Mouse (Mus musculus) midbrain, embryonic 13.5 days (tissue): Measurements from ENCODE around the gene Ttc23. TPM values are rescaled to one million over a fixed set of nuclear protein-coding genes. Genes with fewer than 3 reads are reported as not detected.
A peak's percentile ranks its signal among the peaks of the same experiment; 100 is the strongest.

Experiments used
- ATAC-seq: fragments of 200-750 bp; cut with Nextera tagmentation; 2 replicates; pipeline ENCODE4 v1.8.0; 2017; ENCODE audit warnings: mild to moderate bottlenecking, moderate TSS enrichment, moderate library complexity
- H3K27ac ChIP-seq: fragments of 300-500 bp; sonication (generic); 2 replicates; pipeline ENCODE4 v1.5.1; 2015; ENCODE audit warnings: inconsistent platforms, mild to moderate bottlenecking, moderate library complexity
- H3K27me3 ChIP-seq: fragments of 300-500 bp; sonication (generic); 2 replicates; pipeline ENCODE4 v1.6.1; 2015; ENCODE audit warnings: mild to moderate bottlenecking, inconsistent platforms
- H3K36me3 ChIP-seq: fragments of 300-500 bp; sonication (generic); 2 replicates; pipeline ENCODE4 v1.6.1; 2015; ENCODE audit warnings: mild to moderate bottlenecking, inconsistent platforms
- H3K4me1 ChIP-seq: fragments of 300-500 bp; sonication (generic); replicated peaks from 2 replicates; pipeline ENCODE4 v1.6.1; 2015; ENCODE audit warnings: inconsistent platforms
- H3K4me2 ChIP-seq: fragments of 300-500 bp; sonication (generic); replicated peaks from 2 replicates; pipeline ENCODE4 v1.6.1; 2015; ENCODE audit warnings: moderate library complexity, mild to moderate bottlenecking, inconsistent platforms
- H3K4me3 ChIP-seq: fragments of 300-500 bp; sonication (generic); replicated peaks from 2 replicates; pipeline ENCODE4 v1.5.1; 2015; ENCODE audit warnings: mild to moderate bottlenecking, inconsistent platforms
- H3K9ac ChIP-seq: fragments of 300-500 bp; sonication (generic); replicated peaks from 2 replicates; pipeline ENCODE4 v1.6.1; 2015; ENCODE audit warnings: mild to moderate bottlenecking, inconsistent platforms
- H3K9me3 ChIP-seq: fragments of 300-500 bp; sonication (generic); 2 replicates; pipeline ENCODE4 v1.6.1; 2016; ENCODE audit warnings: mild to moderate bottlenecking, inconsistent platforms
- WGBS: fragments of 180-500 bp; shearing (Covaris S2); methylation state at CpG from one replicate; pipeline ENCODE4 v1.1.7; 2015; 5-methylcytosine and 5-hydroxymethylcytosine counted together
- microRNA-seq: library from miRNA; unstranded; fragments of <30 nt; microRNA quantifications from one replicate; pipeline ENCODE4, GENCODE M21; 2016
- polyA plus RNA-seq: library from polyadenylated mRNA; unstranded; fragments of >200 nt; fragmentation: Nextera tagmentation; extraction: Ambion mirVana; gene quantifications from 2 replicates; pipeline ENCODE4 v1.2.1, GENCODE M21; 2015

Ttc23 gene
- polyA plus RNA-seq, 1 experiment from 2014 or later: 13.3 TPM

GRCm38 (mm10) chr7:67793449-67793848 lies 146.2 kb downstream of the Ttc23 start:
- 0 out of 2 replicates have a peak, but pooled peaks cover 2% of the 10 kb centered on the region for H3K9me3 ChIP-seq
- no peak overlapping the region for H3K4me2 ChIP-seq
- ATAC-seq: no peak
- H3K4me1 ChIP-seq: no peaks in the 10 kb centered on the region
- no peaks in the 10 kb centered on the region for H3K36me3 ChIP-seq
- no peak overlapping the region for H3K27ac ChIP-seq
- H3K27me3 ChIP-seq: 0 out of 2 replicates have a peak, but pooled peaks cover under 1% of the 10 kb centered on the region
- no peak overlapping the region for H3K9ac ChIP-seq
- no peak overlapping the region for H3K4me3 ChIP-seq
- WGBS: 75% methylated on average over 7 of the region's 7 CpGs

GRCm38 (mm10) chr7:67797065-67797464 lies 149.9 kb downstream of the Ttc23 start:
- 41% methylated on average over 8 of the region's 8 CpGs for WGBS
- ATAC-seq: no peak
- Histone ChIP-seq H3K4me2 (no peak overlapping the region), H3K27me3 (0 out of 2 replicates have a peak, but pooled peaks cover 2% of the 10 kb centered on the region), H3K4me3 (no peak overlapping the region), H3K9me3 (0 out of 2 replicates have a peak, but pooled peaks cover 2% of the 10 kb centered on the region), H3K4me1 (0 out of 2 replicates have a peak, but pooled peaks cover 8% of the 10 kb centered on the region), H3K27ac (no peak overlapping the region), H3K9ac (no peak overlapping the region), H3K36me3 (no peaks in the 10 kb centered on the region)

GRCm38 (mm10) chr7:67798476-67798875 lies 151.3 kb downstream of the Ttc23 start:
- peaks cover 12% of the 10 kb centered on the region; the same call in 1 of the 2 replicates for H3K4me1 ChIP-seq
- no peak for ATAC-seq
- H3K9me3 ChIP-seq: 0 out of 2 replicates have a peak, but pooled peaks cover 2% of the 10 kb centered on the region
- H3K27me3 ChIP-seq: peaks cover 8% of the 10 kb centered on the region; the same call in 1 of the 2 replicates
- H3K27ac ChIP-seq: no peak overlapping the region
- no peak overlapping the region for H3K4me2 ChIP-seq
- H3K36me3 ChIP-seq: no peaks in the 10 kb centered on the region
- no peak overlapping the region for H3K9ac ChIP-seq
- WGBS: 88% methylated on average over 4 of the region's 4 CpGs
- H3K4me3 ChIP-seq: no peak overlapping the region

DNA sequence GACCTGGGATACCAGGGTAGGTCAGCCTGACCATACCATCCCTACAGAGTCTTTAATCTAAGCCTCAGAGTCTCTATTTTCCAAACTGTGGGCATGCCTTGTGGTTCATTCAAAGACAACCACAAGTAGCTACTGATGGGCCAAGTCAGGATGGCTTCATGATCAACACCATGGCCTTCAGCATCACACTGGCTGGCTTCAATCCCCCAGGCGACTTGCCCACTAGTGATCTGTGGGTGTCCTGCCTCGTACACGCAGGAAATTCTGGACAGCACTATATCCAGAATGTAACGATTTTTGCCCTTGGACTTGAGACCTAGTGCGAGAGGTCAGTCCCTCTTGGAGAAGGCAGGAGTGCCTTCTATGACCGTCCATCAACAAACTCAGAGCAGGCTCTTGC lies 153.3 kb downstream of the Ttc23 start:
- Histone ChIP-seq H3K27me3 (peaks cover 8% of the 10 kb centered on the region; the same call in 1 of the 2 replicates), H3K36me3 (no peaks in the 10 kb centered on the region), H3K4me2 (no peak overlapping the region), H3K4me1 (peaks cover 18% of the 10 kb centered on the region), H3K27ac (no peak overlapping the region), H3K4me3 (no peak overlapping the region), H3K9me3 (no peaks in the 10 kb centered on the region), H3K9ac (no peak overlapping the region)
- WGBS: 85% methylated on average over 6 of the region's 6 CpGs
- ATAC-seq: no peak

- no peaks in the 10 kb centered on the region for H3K36me3 ChIP-seq
- H3K9me3 ChIP-seq: no peaks in the 10 kb centered on the region
- H3K27ac ChIP-seq: no peak overlapping the region
- ATAC-seq: no peak
- H3K9ac ChIP-seq: no peak overlapping the region
- H3K27me3 ChIP-seq: peaks cover 8% of the 10 kb centered on the region; the same call in 1 of the 2 replicates
- H3K4me1 ChIP-seq: peaks cover 18% of the 10 kb centered on the region
- WGBS: 49% methylated on average over 4 of the region's 4 CpGs
- H3K4me3 ChIP-seq: no peak overlapping the region
- no peak overlapping the region for H3K4me2 ChIP-seq
These were observed 153.8 kb downstream of the Ttc23 start for GRCm38 (mm10) chr7:67801022-67801421.

GRCm38 (mm10) chr7:67803015-67803856 lies 156.0 kb downstream of the Ttc23 start:
- Histone ChIP-seq H3K4me2 (peak overlapping the region; percentile 63), H3K9ac (peak overlapping the region; percentile 44; the same call in 1 of the 2 replicates), H3K36me3 (no peaks in the 10 kb centered on the region), H3K9me3 (no peaks in the 10 kb centered on the region), H3K4me1 (peaks cover 18% of the 10 kb centered on the region), H3K4me3 (peak overlapping the region; percentile 36), H3K27ac (no peak overlapping the region), H3K27me3 (peaks cover 8% of the 10 kb centered on the region; the same call in 1 of the 2 replicates)
- 19% methylated on average over 28 of the region's 28 CpGs for WGBS
- ATAC-seq: peak; percentile 83

- peaks cover 5% of the 10 kb centered on the region; the same call in 1 of the 2 replicates for H3K27me3 ChIP-seq
- no peaks in the 10 kb centered on the region for H3K36me3 ChIP-seq
- H3K9ac ChIP-seq: peak overlapping the region; percentile 44; the same call in 1 of the 2 replicates
- peak; percentile 67 for ATAC-seq
- H3K27ac ChIP-seq: no peak overlapping the region
- peak overlapping the region; percentile 36 for H3K4me3 ChIP-seq
- H3K4me1 ChIP-seq: peaks cover 18% of the 10 kb centered on the region
- 16% methylated on average over 12 of the region's 13 CpGs for WGBS
- peak overlapping the region; percentile 63 for H3K4me2 ChIP-seq
- H3K9me3 ChIP-seq: no peaks in the 10 kb centered on the region
These were observed 156.6 kb downstream of the Ttc23 start for GRCm38 (mm10) chr7:67803857-67804215.

Small RNA genes lying within 50 kb of the gene (microRNA-seq; reads per million reads assigned to microRNA genes)
- not detected for gene Gm23844

Other genes with a start within 250 kb of the Ttc23 start
- gene Lrrc28, start 2.1 kb upstream of the Ttc23 start, polyA plus RNA-seq: 33.3 and 34.4 TPM in 2 replicates
- gene Synm, start 112.3 kb downstream of the Ttc23 start, polyA plus RNA-seq: 2.6 and 2.8 TPM in 2 replicates